Mouse (Mus musculus) left cerebral cortex, postnatal 14 days (tissue): ENCODE measurements around the gene Eps15. TPM values are rescaled to one million over a fixed set of nuclear protein-coding genes. Genes with fewer than 3 reads are reported as not detected.
"Not testable (repeated sequence)": the region's sequence is repeated elsewhere in the genome, so short reads cannot be mapped to it uniquely, and the experiment has no call there.

ENCODE experiments used
- DNase-seq, 2 experiments: peaks; one replicate each; pipeline ENCODE4 v3.0.0; 2021 to 2022; ENCODE audit warnings: low spot score in 2 of 2, mixed read lengths in 1 of 2
- intact Hi-C: fragments of 180-260 bp; cut with DNase I; formaldehyde crosslinking; loops from one replicate; pipeline ENCODE4 v1.15.1; 2025
- total RNA-seq, 2 experiments: library from RNA; stranded (reverse); gene quantifications; 2 replicates each; pipeline ENCODE4 v1.2.3; 2021

Eps15 gene
- total RNA-seq, 2 experiments from 2014 or later, result 193 to 197 TPM

DNA sequence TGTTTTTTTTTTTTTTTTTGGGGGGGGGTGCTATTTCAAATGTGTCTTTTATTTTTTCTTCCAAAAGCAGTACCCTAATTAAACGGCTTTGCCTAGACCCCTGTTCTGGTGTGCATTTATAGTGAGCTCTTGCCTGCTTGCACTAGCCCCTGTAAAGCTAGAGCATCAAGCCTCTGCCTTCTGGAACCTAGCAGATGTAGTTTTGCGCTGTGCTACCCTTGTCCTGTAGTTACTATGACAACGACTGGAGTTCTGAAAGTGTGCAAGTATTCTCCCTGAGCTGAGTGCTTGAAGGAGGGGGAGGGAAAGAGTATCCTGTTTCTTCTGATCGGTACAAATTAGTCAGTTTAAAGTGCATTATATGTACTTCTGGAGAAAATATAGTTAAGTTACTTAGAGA lies 105.5 kb downstream of the Eps15 start:
- DNase-seq, result peak in 1 of 2 experiments; percentile 34
- intact Hi-C loops, result no loop called here

DNA sequence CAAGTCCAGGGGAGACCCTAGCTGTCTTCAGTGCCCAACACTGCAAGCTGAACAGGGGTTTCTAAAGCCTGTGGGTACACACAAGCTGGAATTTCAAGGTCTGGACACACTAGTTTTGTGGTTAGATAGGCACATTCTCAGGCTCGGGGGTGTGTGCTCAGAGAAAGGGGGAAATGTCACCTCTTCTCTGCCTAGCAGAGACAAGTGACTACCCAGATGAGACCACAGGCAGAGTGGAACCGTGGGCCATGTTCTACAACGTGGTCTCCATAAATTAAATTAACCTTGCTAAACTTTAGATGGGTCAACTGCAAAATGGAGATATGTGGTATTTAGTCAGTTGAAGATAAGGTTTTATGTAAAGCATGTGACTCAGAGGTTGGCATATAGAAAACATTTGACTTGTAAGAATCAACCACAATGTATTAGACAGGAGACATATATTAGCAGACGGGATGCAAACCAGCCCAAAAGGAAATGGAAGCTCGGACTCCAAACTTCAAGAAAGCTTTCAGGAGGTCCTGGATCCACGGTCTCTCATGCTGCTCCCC lies 113.2 kb downstream of the Eps15 start:
- intact Hi-C loops, result no loop called here
- no peak for DNase-seq

DNA sequence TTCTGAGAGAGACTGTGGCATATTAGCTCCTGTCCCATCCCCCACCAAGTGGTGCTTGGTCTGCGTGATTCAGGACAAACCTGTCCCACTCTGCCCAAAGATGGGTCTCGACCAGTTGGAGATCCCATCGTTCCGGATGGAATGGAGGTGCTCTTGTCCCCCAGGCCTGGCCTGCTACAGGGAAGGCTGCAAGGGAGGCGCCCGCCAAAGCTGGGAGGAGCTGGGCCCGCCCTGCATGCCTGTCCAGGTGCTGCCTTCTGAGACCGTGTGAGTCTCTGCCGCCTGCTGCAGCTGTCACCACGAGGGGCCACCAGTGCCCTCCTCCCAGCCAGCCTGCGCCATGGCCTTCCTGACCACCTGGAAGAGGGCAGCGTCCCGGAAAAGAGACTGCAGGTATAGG lies 113.8 kb downstream of the Eps15 start:
- DNase-seq, result no peak
- intact Hi-C loops, result no loop called here

DNA sequence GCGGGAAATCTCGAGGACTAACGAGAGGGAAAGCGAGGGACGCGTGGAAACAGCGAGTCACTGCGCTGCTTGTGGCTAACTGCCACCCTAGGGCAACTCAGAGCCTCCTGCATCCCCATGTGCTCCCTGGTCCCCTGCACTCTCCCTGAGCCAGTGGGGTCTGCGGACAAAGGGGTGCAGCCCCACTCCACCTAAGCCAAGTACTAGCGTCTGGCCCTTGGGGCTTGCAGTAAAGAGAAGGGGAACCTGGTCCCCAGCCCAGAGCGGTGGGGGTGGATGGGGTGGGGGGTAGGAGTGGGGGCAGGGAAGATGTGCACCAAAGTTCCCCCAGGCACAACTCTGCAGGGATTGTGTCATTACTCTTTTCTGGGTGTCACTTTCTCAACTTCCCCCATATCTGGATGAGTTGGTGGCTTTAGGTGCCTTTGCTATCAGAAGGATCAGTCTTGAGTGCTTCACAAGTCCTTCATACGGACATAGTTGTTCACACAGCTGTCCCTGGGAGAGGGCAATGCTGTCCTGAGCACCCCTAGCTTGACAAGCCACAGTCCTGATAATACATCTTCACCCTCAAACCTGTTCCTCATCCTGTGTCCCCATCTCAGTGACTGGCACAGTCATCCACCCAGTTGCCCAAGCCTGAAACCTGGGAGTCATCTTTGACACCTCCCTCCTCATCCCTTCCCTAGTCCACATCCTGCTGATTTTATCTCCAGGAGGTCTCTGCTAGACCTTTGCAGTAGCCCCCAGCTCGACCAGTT lies 114.4 kb downstream of the Eps15 start:
- intact Hi-C loops, result no loop called here

DNA sequence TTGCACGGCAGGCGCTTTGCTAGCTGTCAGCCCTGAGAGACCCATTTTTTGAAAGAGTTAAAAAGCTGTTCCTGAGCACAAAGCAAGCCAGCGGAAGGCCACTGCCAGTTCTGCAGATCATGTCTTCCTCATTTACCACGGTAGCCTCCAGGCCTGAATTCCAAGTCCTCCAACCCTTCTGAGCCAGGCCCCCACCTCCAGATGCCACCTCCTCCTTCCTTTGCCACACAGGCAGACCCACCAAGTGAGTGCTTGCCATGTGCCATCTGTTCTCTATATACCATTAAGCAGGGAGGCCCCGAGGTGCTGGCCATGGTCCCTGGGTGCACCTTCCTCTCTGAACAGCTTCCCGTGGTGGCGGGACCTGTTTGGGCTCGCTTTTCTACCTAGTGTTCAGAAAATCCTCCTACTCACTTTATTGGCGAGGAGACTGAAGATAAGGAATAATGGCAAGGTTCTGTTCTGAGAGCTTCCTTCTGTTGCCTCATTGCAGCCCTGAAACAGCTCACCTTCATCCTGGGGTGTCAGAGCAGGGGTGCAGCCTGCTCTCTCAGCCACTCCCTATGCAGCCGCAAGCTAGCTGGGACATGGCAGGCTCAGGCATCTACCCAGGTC lies 120.4 kb downstream of the Eps15 start:
- intact Hi-C loops, result no loop called here

More for the DNA sequence above, 114.4 kb downstream of the Eps15 start:
- DNase-seq, result no peak

DNA sequence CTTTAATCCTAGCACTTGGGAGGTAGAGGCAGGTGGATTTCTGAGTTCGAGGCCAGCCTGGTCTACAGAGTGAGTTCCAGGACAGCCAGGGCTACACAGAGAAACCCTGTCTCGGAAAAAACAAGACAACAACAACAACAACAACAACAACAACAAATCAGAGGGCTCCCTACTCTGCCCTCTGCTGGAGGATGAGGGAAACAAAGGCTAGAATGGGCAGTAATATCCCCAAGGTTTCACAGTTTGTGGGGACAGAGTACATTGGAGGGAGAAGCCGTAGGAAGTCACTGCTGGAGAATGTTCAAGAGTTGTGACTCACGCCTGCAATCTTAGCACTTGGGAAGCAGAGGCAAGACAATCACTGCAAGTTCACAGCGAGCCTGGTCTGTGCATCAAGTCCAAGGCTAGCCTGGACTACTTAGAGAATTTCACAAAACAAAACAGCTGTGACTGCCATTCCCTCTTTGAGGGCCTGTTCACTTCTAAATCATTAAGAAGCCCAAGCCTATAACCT lies 121.2 kb downstream of the Eps15 start:
- intact Hi-C loops, result no loop called here

More for the DNA sequence above, 120.4 kb downstream of the Eps15 start:
- DNase-seq, result no peak

DNA sequence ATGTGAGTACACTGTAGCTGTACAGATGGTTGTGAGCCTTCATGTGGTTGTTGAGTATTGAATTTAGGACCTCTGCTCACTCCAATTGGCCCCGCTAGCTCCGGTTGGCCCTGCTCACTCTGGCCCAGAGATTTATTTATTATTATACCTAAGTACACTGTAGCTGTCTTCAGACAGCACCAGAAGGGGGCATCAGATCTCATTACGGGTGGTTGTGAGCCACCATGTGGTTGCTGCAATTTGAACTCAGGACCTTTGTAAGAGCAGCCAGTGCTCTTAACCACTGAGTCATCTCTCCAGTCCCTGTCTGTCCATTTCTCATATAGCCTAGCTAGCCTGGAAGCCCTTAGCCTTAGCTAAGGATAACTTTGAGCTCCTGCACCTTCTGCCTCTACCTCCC lies 124.8 kb downstream of the Eps15 start:
- intact Hi-C loops, DNase-seq: not testable (repeated sequence)

More for the DNA sequence above, 121.2 kb downstream of the Eps15 start:
- DNase-seq, result no peak

DNA sequence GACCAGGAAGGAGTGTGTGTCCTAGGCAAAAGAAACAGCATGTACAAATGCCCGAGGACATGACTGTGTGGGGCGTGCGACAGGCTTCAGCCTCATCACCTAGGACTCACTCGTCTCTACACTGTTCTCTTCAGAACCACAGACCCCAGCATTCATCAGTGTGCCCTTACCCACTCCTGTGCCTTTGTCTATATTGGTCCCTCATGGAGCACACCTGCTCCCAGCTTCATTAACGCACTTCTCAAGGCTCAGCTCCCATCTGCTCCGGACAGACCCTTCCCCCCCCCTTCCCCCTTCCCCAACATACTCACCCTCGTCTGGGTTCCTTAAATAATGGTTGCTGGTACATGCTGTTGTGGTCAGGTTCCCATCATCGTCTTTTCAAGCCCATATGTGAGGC lies 125.3 kb downstream of the Eps15 start:
- intact Hi-C loops, result no loop called here
- no peak for DNase-seq

DNA sequence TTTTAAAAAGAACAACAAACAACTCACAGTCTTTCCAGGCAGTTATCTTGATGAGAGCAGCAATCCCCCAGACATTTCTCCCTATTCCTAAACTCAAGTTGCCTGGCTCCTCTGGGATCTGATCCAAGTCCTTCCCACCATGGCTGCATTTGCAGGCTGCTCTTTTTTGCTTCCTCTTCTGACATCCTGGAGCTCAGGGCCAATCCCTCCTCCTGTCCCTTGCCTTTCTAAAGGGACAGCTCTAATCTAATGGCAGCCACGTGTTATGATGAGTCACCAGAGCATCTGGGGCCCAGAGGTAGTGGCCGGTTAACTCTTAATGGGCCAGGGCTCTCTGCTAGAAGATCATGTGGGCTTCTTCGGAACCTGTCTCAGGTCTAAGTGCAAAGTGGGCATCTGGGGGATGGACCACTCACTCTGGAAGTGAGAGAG lies 126.0 kb downstream of the Eps15 start:
- DNase-seq, result peak; percentile 52 to 71
- intact Hi-C loops, result no loop called here

DNA sequence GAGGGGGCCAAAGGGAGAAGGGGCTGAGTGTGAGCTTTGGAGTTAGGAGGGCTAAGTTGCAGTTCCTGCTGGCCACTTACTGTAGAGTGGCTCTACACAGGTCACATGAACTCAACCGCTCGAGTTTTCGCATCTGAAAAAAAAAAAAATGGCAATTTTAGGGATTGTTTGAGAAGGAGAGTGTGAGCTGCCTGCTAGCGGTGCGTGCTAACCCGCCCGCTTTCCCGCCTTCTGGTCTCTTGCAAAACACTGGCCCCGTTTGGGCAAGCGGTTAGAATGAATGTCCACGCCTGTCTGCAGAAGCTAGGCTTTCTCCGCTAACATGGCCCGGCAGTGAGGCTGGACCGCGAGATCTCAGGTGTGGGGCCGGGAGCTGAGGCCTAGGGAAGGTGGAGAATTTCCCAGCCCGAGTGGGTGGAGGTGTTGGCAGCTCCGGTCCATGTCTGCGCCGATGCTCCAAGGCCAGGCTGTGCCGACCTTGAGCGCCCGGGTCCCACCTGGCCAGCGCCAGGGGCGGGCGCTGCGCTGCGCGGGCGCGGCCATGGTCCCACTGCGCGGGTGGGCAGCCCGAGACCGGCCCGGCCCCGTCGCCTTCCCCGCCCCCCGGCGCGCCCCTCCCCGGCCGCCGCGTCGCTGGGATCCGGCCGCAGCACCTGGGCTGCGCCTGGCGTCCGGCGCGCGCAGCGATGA lies 126.6 kb downstream of the Eps15 start, which contains the start of gene Ttc39a:
Gene Ttc39a, plus strand, starts transcription at position 138 of the 690 bp plus-strand sequence.
- intact Hi-C loops, result no loop called here
- peak; percentile 15 to 25 for DNase-seq

DNA sequence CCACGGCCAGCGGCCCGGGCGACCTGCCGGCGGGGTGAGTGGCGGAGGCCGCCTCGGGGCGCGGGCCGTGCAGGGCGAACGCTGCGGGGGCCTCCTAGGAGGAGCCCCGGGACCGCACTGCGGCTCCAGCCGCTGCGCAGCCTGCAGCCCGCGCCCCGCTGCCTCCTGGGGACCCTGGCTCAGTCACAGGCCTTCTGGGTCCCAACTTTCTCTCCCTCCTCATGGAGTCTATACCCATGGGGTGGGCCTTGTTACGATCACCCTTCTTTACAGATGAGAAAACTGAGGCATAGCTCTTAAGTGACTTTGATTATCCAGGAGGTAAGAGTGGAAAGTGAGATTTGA lies 127.1 kb downstream of the Eps15 start:
- DNase-seq, result no peak
- intact Hi-C loops, result no loop called here

DNA sequence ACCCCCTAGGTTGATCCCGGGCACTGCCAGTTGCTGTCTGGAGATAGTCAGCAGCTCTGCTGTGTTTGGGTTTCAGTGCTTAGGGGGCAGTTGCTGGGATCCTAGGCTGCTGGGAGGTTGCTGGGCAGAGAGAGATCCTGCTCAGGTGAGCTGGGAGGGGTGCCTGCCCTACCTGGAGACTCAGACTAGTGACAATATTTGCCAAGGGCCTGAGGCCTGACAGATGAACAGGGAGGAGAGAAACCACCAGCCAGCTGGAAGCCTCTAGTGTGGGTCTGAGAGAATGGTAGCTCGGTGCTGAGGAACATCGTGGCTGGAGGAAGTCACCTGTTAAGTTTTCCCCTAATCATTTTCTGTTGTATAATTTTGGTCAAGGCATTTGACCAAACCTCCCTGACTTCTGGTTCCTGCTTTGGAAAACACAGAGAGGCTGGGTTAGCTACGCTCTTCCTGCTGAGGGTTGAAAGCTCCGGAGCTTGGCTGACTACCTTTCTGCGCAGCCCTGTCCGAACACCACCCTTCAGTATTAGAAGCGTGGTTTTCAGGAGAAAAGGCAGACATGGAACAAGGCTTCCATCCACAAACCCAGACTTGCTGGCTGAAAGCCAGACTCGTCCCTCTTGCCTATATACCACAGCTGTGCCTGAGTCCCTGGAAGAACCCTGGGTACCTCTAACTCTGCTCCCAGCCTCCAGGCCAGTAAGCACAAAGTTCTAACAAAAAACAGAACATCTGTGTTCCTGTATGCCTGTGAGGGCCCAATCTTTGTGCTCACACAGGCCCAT lies 127.8 kb downstream of the Eps15 start:
- intact Hi-C loops, result no loop called here

DNA sequence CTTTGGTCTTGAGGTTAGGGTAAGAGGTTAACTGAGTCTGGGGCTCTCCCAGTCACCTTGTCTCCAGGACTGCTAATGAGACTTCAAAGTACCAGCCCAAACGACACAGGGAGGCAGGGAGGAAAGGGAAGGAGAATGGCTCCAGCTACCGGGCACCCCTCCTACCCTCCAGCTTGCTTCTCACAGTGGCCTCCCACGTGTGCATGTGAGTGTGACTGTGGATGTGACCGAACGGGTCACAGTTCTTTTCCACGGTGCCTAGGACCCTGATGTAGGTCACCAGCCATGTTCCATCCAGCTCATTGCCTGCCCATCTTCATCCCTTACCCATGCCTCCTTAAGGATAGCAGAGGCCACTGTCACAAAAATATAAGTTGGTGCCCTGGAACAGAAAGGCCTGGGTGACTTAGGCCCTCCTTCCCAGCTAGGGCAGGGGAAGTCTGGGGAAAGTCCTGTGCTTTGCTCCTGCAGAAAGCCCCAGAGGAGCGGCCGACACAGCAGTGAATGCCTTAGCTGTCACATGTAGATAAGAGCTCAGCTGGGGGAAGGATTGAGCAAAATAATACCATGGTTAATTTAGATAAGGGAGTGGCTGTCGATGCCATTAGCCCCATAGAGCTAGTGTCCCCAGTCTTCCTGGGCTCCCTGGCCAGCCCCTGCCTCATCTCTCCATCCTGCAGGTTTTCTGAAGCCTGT lies 130.8 kb downstream of the Eps15 start:
- DNase-seq, result no peak
- intact Hi-C loops, result no loop called here

More for the DNA sequence above, 127.8 kb downstream of the Eps15 start:
- no peak for DNase-seq

DNA sequence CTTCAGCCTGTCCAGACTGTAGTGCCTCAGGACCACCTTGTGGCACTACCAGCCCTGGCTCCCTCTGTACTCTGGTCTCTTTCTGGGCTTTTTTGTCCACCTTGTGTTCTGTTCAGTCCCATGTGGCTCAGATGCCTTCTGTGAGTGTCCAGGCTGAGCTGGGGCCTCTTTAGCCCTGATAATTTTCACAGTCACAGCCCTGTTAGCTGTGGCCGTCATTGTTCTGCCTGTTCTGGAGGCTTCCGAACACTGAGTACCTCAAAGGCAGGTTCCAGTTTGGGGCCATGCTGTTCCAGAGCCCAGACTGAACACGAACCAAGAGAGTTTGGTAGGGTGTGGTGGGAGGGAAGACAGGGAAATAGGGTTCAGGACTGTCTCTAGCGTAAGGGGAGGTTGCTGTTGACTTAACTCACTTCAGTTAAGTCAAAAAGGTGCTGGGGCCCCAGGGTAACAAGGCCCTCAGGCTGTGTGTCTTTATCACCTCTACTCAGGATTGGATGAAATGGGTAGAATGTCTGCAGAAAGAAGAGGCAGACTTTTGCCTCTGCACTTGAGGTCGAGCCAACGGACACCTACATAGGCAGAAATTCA lies 131.4 kb downstream of the Eps15 start:
- intact Hi-C loops, result no loop called here
- no peak for DNase-seq

DNA sequence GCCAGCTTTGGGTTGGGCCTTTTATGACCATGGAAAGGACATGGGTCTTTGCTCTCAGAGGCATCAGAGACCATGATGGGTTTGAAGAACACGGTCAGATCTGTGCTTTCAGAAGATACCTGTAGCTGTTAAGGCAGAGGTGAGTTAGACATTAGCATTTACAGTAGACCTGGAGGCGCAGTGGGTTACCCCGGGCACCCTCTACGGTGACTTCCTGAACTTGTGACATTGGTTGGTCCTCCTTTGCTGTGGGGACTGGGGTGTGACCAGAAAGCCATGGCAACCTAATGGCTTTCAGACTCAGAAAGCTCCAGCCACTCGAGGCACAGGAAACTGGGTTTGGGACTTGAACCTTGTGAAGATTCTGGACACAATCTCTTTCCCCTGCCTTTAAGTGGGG lies 132.2 kb downstream of the Eps15 start:
- DNase-seq, result no peak
- intact Hi-C loops, result no loop called here

DNA sequence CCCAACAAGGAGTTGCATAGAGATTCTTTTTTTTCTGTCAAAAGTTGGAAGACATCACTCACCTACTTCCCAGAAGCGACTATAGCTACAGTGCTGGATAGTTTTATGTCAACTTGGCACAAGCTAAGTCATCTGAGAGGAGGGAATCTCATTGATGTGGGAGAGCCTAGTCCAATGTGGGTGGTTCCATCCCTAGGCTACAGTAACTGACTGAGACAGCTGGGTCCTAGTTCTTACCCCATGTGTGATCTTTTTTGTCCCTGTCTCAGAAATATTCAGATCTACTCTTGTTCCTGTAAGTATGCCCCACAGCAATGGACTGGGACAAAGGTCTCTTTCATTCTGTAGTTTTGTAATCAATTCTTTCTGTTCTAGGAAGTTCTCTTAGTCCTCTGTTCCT lies 137.9 kb downstream of the Eps15 start:
- no peak for DNase-seq
- intact Hi-C loops, result no loop called here

DNA sequence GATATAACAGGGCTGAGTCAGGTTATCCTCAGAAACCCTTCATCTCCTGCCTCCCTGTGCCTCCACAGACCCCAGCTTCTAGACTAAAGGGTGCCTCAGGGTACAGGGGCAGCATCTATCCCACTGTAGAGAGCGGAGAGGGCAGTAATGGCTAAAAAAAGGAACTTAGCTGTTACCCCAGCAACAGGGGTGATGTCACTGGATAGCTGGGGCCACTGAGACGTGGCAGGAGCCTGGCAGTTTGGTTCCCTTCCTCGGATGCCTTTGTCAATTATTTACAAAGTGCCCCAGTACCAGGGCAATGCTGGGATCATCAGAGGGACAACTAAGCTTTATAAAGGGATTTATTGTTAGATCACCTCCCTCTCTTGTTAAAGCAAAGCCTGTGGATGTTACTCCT lies 138.9 kb downstream of the Eps15 start:
- intact Hi-C loops, result no loop called here

DNA sequence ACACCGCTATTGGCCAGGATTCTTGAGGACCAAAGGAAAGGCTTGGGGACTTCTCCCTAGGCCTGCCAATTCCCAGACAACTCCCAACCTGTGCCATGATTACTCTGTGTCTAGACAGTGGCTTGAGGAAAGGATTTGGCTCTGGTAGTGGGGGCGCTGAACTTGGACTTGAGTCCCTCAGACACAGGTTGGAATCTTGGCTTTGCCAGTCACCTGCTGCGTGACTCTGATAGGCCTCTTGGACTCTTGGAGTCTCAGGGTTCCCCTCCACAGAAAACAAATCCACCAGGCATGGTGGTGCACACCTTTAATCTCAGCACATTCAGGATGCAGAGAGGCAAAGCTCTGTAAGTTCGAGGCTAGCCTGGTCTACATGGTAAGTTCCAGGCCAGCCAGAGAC lies 139.5 kb downstream of the Eps15 start:
- DNase-seq, result no peak
- intact Hi-C loops, result no loop called here

More for the DNA sequence above, 138.9 kb downstream of the Eps15 start:
- DNase-seq, result no peak
